Mouse (Mus musculus) gastrocnemius, adult 2 months (tissue): ENCODE results near the gene Pcsk2. TPM values are rescaled to one million over a fixed set of nuclear protein-coding genes. Genes with fewer than 3 reads are reported as not detected.

Experiments used
- DNase-seq: peaks from one replicate; pipeline ENCODE4 v3.0.0; 2022
- H3K27ac ChIP-seq: fragments of 200-600 bp; 2 replicates; pipeline ENCODE4 v1.8.1; 2022; ENCODE audit warnings: mild to moderate bottlenecking
- H3K4me3 ChIP-seq: fragments of 200-600 bp; 2 replicates; pipeline ENCODE4 v1.8.1; 2022; ENCODE audit warnings: mild to moderate bottlenecking, moderate library complexity
- CTCF ChIP-seq: fragments of 200-600 bp; IDR thresholded peaks from 2 replicates; pipeline ENCODE4 v1.8.1; 2022; ENCODE audit warnings: antibody characterized with exemption, mild to moderate bottlenecking, moderate library complexity
- intact Hi-C: fragments of 180-260 bp; cut with DNase I; formaldehyde crosslinking; loops from one replicate; pipeline ENCODE4 v1.15.1; 2025
- total RNA-seq, 2 experiments: library from RNA; stranded (reverse); gene quantifications; 2 replicates each; pipeline ENCODE4 v1.2.3; 2021

The Pcsk2 gene
- total RNA-seq, 2 experiments from 2014 or later, result not detected

- no peak for DNase-seq
- H3K27ac ChIP-seq, result no peak overlapping the region
- no peak for TF ChIP-seq CTCF
- no peak overlapping the region for H3K4me3 ChIP-seq
- intact Hi-C loops, result no loop called here
Observed at GRCm38 (mm10) chr2:143603071-143603470, 57.1 kb downstream of the Pcsk2 start.

GRCm38 (mm10) chr2:143603871-143604512 lies 58.0 kb downstream of the Pcsk2 start:
- DNase-seq, result no peak
- Histone ChIP-seq H3K27ac (no peak overlapping the region), H3K4me3 (no peak overlapping the region)
- TF ChIP-seq CTCF, result no peak
- intact Hi-C loops, result no loop called here

GRCm38 (mm10) chr2:143610355-143611331 lies 64.7 kb downstream of the Pcsk2 start:
- no peak for DNase-seq
- no peak for TF ChIP-seq CTCF

GRCm38 (mm10) chr2:143613466-143613865 lies 67.5 kb downstream of the Pcsk2 start:
- no peak for TF ChIP-seq CTCF
- H3K27ac ChIP-seq, result no peak overlapping the region
- DNase-seq, result no peak
- intact Hi-C loops, result no loop called here
- H3K4me3 ChIP-seq, result no peak overlapping the region

More at GRCm38 (mm10) chr2:143610355-143611331, 64.7 kb downstream of the Pcsk2 start:
- intact Hi-C loops, result no loop called here
- no peak overlapping the region for H3K4me3 ChIP-seq
- no peak overlapping the region for H3K27ac ChIP-seq

- no peak overlapping the region for H3K4me3 ChIP-seq
- no peak overlapping the region for H3K27ac ChIP-seq
- intact Hi-C loops, result no loop called here
- TF ChIP-seq CTCF, result no peak
- DNase-seq, result no peak
Observed at GRCm38 (mm10) chr2:143614775-143615174, 68.8 kb downstream of the Pcsk2 start.

GRCm38 (mm10) chr2:143620916-143621315 lies 75.0 kb downstream of the Pcsk2 start:
- intact Hi-C loops, result no loop called here
- no peak overlapping the region for H3K27ac ChIP-seq
- H3K4me3 ChIP-seq, result no peak overlapping the region
- DNase-seq, result no peak
- no peak for TF ChIP-seq CTCF

GRCm38 (mm10) chr2:143623916-143624315 lies 78.0 kb downstream of the Pcsk2 start:
- TF ChIP-seq CTCF, result no peak
- H3K4me3 ChIP-seq, result no peak overlapping the region
- H3K27ac ChIP-seq, result no peak overlapping the region
- no peak for DNase-seq
- intact Hi-C loops, result no loop called here

GRCm38 (mm10) chr2:143643305-143643704 lies 97.3 kb downstream of the Pcsk2 start:
- no peak for DNase-seq
- Histone ChIP-seq H3K4me3 (no peak overlapping the region), H3K27ac (no peak overlapping the region)
- no peak for TF ChIP-seq CTCF
- intact Hi-C loops, result no loop called here

GRCm38 (mm10) chr2:143644374-143644773 lies 98.4 kb downstream of the Pcsk2 start:
- TF ChIP-seq CTCF, result no peak
- intact Hi-C loops, result no loop called here
- H3K4me3 ChIP-seq, result no peak overlapping the region
- DNase-seq, result no peak
- H3K27ac ChIP-seq, result no peak overlapping the region

GRCm38 (mm10) chr2:143646001-143646400 lies 100.0 kb downstream of the Pcsk2 start:
- H3K4me3 ChIP-seq, result no peak overlapping the region
- H3K27ac ChIP-seq, result no peak overlapping the region
- intact Hi-C loops, result no loop called here
- TF ChIP-seq CTCF, result no peak
- DNase-seq, result no peak

GRCm38 (mm10) chr2:143654621-143655020 lies 108.7 kb downstream of the Pcsk2 start:
- TF ChIP-seq CTCF, result no peak
- DNase-seq, result no peak
- no peak overlapping the region for H3K27ac ChIP-seq
- intact Hi-C loops, result no loop called here
- H3K4me3 ChIP-seq, result no peak overlapping the region

- TF ChIP-seq CTCF, result no peak
- intact Hi-C loops, result no loop called here
- no peak overlapping the region for H3K4me3 ChIP-seq
- DNase-seq, result no peak
- no peak overlapping the region for H3K27ac ChIP-seq
Observed at GRCm38 (mm10) chr2:143656968-143657367, 111.0 kb downstream of the Pcsk2 start.

GRCm38 (mm10) chr2:143666785-143667184 lies 120.8 kb downstream of the Pcsk2 start:
- TF ChIP-seq CTCF, result no peak
- H3K4me3 ChIP-seq, result no peak overlapping the region
- intact Hi-C loops, result no loop called here
- no peak overlapping the region for H3K27ac ChIP-seq
- DNase-seq, result no peak

- DNase-seq, result no peak
- TF ChIP-seq CTCF, result no peak
- H3K27ac ChIP-seq, result no peak overlapping the region
- intact Hi-C loops, result no loop called here
- H3K4me3 ChIP-seq, result no peak overlapping the region
Observed at GRCm38 (mm10) chr2:143677869-143678268, 131.9 kb downstream of the Pcsk2 start.
